Mouse (Mus musculus): ENCODE data around the gene Klhl33. TPM values are rescaled to one million over a fixed set of nuclear protein-coding genes. Genes with fewer than 3 reads are reported as not detected.

Gene Klhl33
- polyA plus RNA-seq, 1 experiment from 2014 or later: 0.11 TPM

DNA sequence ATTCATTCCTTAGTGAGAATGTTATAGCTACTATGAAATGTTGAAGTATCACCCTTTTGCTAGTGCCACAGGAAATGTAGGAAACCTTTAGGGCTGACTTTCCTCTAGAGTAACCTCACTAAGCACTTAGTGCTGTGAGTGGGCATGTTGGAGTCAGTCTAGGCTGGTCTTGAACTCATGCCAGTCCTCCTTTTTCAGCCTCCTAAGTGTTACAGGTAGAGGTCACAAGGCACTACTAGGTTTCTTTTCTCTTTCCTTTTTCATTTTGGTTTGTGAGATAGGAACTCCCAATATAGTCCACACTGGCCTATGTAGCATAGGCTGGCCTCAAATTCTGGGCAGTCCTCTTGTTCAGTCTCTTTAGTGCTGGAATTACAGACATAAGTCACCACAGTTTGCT, 1.9 kb downstream of the Klhl33 start:
- H3K4me2 ChIP-seq (ENCODE audit: low read length): no peak overlapping the region

DNA sequence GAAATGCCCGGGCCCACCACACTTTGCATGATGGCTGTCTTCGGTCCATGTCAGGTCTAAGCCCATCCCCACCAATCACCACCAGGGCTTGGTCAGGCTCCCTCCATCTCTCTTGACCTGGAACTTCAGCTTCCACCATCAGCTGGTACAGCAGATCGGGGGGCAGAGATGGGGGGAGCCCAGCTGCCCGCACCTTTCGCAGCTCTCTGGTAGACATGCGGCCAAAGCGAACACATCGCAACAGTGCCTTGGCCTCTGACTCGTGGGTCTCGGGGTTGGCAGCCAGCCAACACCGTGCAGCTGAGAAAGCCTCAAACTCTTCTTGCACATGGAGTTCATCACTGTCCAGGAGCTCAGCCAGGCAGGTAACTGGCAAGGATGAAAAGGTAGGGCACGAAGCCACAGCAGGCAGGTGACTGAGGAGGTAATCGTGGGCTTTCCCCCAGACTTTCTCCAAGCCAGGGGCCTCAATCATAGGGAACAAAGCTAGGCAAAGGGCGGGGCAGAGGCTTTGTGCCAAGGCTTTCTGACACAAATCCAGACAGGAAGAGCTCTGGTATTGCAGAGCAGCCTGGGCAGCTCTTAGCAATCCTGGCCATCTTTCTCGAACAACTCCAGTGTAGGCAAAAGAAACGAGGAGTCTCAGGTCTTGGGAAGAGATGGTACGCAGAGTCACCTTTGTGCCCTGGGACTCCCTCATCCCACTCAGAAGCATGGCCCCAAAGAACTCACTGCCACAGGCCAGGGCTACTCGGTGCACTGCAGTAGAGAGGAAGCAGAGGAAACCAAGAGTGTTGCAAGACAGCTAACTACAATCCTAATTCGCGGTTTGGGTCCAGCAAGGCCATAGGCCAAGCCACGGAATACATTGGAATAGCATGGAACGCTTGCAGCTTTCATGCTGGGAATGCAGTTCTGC, 4.5 kb downstream of the Klhl33 start:
- 0 out of 2 replicates have a peak, but pooled peaks cover 4% of the 10 kb centered on the region for H3K4me1 ChIP-seq (replicated peaks; ENCODE audit: control insufficient read depth, insufficient read depth, low read length)
- H3K4me2 ChIP-seq (ENCODE audit: low read length): no peak overlapping the region
- DNase-seq (ENCODE audit: low spot score) (no peak), ATAC-seq (replicated peaks; ENCODE audit: low FRiP score, low TSS enrichment, low read depth) (no peak)
- 78% methylated on average over 22 of the region's 22 CpGs for WGBS
- no peak overlapping the region for H3K4me3 ChIP-seq (ENCODE audit: low read depth, low read length)
- no peaks in the 10 kb centered on the region for H3K36me3 ChIP-seq (ENCODE audit: control insufficient read depth, insufficient read depth, low read length)
- no peaks in the 10 kb centered on the region for H3K27me3 ChIP-seq (replicated peaks; ENCODE audit: control insufficient read depth, insufficient read depth, low read length)
- H3K9me3 ChIP-seq (ENCODE audit: control insufficient read depth, low read length): no peaks in the 10 kb centered on the region
- no peak overlapping the region for H3K9ac ChIP-seq (ENCODE audit: low read length)
- no peak overlapping the region for H3K27ac ChIP-seq (ENCODE audit: low read depth)

More for the DNA sequence above, 1.9 kb downstream of the Klhl33 start:
- Histone ChIP-seq H3K36me3 (ENCODE audit: control insufficient read depth, insufficient read depth, low read length) (no peaks in the 10 kb centered on the region), H3K9me3 (ENCODE audit: control insufficient read depth, low read length) (no peaks in the 10 kb centered on the region), H3K4me3 (ENCODE audit: low read depth, low read length) (no peak overlapping the region), H3K27me3 (replicated peaks; ENCODE audit: control insufficient read depth, insufficient read depth, low read length) (no peaks in the 10 kb centered on the region), H3K4me1 (replicated peaks; ENCODE audit: control insufficient read depth, insufficient read depth, low read length) (0 out of 2 replicates have a peak, but pooled peaks cover 4% of the 10 kb centered on the region), H3K27ac (ENCODE audit: low read depth) (no peak overlapping the region), H3K9ac (ENCODE audit: low read length) (no peak overlapping the region)
- ATAC-seq (replicated peaks; ENCODE audit: low FRiP score, low TSS enrichment, low read depth): no peak
- DNase-seq (ENCODE audit: low spot score): no peak

DNA sequence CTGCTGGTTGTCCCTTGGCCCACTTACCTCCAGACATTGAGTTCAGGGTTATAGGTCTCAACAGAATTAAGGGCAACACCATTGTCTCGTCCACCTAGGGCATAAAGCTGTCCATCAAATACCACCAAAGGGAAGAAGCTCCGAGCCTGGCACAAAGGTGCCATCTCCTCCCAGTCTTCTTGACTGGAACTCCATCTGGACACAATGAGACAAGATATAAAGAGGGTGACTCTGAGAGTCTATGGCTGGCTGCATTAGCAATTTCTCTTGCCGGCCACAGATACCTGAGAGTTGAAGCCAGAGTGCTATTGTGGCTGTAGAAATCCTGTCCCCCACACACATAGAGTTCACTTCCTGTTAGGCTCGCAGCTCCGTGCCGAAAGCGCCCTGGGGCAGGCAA, 5.2 kb downstream of the Klhl33 start:
- no peak for ATAC-seq (replicated peaks; ENCODE audit: low FRiP score, low TSS enrichment, low read depth)
- Histone ChIP-seq H3K9me3 (ENCODE audit: control insufficient read depth, low read length) (no peaks in the 10 kb centered on the region), H3K36me3 (ENCODE audit: control insufficient read depth, insufficient read depth, low read length) (no peaks in the 10 kb centered on the region), H3K4me3 (ENCODE audit: low read depth, low read length) (no peak overlapping the region), H3K27me3 (replicated peaks; ENCODE audit: control insufficient read depth, insufficient read depth, low read length) (no peaks in the 10 kb centered on the region), H3K9ac (ENCODE audit: low read length) (no peak overlapping the region), H3K4me1 (replicated peaks; ENCODE audit: control insufficient read depth, insufficient read depth, low read length) (0 out of 2 replicates have a peak, but pooled peaks cover 4% of the 10 kb centered on the region), H3K4me2 (ENCODE audit: low read length) (no peak overlapping the region), H3K27ac (ENCODE audit: low read depth) (no peak overlapping the region)
- 87% methylated on average over 7 of the region's 7 CpGs for WGBS
- DNase-seq (ENCODE audit: low spot score): no peak

DNA sequence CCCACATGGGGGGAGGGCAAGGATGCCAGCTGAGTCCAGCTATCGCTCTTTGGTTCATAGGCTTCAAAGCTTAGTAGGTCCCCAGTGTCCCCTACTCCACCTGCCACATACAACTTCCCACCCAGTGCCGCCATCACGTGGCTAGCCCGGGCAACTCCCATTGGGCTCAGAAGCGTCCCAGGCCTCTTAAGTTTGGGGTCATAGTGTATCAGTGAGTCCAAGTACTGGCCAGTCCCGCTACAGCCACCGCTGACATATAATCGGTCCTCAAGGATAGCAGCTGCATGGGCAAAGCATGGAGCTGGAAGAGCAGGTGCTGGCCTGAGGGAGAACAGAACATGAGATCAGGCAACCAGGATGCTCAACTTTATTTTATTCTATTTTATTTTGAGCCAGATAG, 5.7 kb downstream of the Klhl33 start:
- WGBS: 89% methylated on average over 8 of the region's 8 CpGs
- no peak overlapping the region for H3K4me3 ChIP-seq (ENCODE audit: low read depth, low read length)
- no peak overlapping the region for H3K27ac ChIP-seq (ENCODE audit: low read depth)
- no peak overlapping the region for H3K9ac ChIP-seq (ENCODE audit: low read length)
- no peak overlapping the region for H3K4me2 ChIP-seq (ENCODE audit: low read length)
- ATAC-seq (replicated peaks; ENCODE audit: low FRiP score, low TSS enrichment, low read depth) (no peak), DNase-seq (ENCODE audit: low spot score) (no peak)
- no peaks in the 10 kb centered on the region for H3K36me3 ChIP-seq (ENCODE audit: control insufficient read depth, insufficient read depth, low read length)
- H3K4me1 ChIP-seq (replicated peaks; ENCODE audit: control insufficient read depth, insufficient read depth, low read length): 0 out of 2 replicates have a peak, but pooled peaks cover 4% of the 10 kb centered on the region
- no peaks in the 10 kb centered on the region for H3K27me3 ChIP-seq (replicated peaks; ENCODE audit: control insufficient read depth, insufficient read depth, low read length)
- H3K9me3 ChIP-seq (ENCODE audit: control insufficient read depth, low read length): no peaks in the 10 kb centered on the region

DNA sequence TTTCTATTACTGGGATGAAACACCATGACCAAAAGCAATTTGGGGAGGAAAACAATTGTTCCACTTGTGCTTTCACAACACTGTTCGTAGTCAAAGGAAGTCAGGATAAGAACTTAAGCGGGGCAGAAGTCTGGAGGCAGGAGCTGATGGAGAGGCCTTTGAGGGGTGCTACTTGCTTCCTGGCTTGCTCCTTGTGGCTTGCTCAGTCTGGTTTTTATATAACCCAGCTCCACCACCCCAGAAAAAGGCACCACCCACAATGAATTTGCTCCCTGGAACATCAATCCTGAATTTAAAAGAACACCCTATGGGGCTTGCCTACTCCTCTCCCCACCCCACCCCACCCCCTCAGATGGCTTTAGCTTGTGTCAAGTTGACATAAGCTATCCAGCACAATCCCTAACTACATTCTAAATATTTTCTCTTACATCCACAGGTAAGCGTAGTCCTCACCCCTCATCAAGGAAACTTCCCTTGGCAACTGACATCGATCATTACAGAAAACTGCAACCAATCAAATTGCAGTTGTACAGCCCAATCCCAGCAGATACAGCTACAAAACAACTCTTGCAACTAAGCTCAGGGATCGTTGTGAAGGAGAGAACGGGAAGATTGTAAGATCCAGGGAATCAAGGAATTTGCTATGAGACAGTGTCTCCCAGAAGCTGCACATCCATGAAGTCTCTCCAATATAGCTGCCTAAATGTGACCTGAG, 20.9 kb downstream of the Klhl33 start:
- Histone ChIP-seq H3K27ac (ENCODE audit: low read depth) (no peak overlapping the region), H3K36me3 (ENCODE audit: control insufficient read depth, insufficient read depth, low read length) (no peaks in the 10 kb centered on the region), H3K27me3 (replicated peaks; ENCODE audit: control insufficient read depth, insufficient read depth, low read length) (no peaks in the 10 kb centered on the region), H3K9ac (ENCODE audit: low read length) (no peak overlapping the region), H3K4me3 (ENCODE audit: low read depth, low read length) (no peak overlapping the region), H3K4me2 (ENCODE audit: low read length) (no peak overlapping the region), H3K4me1 (replicated peaks; ENCODE audit: control insufficient read depth, insufficient read depth, low read length) (no peaks in the 10 kb centered on the region), H3K9me3 (ENCODE audit: control insufficient read depth, low read length) (no peaks in the 10 kb centered on the region)
- ATAC-seq (replicated peaks; ENCODE audit: low FRiP score, low TSS enrichment, low read depth) (no peak), DNase-seq (ENCODE audit: low spot score) (no peak)
- WGBS: 87% methylated on average over 6 of the region's 6 CpGs

DNA sequence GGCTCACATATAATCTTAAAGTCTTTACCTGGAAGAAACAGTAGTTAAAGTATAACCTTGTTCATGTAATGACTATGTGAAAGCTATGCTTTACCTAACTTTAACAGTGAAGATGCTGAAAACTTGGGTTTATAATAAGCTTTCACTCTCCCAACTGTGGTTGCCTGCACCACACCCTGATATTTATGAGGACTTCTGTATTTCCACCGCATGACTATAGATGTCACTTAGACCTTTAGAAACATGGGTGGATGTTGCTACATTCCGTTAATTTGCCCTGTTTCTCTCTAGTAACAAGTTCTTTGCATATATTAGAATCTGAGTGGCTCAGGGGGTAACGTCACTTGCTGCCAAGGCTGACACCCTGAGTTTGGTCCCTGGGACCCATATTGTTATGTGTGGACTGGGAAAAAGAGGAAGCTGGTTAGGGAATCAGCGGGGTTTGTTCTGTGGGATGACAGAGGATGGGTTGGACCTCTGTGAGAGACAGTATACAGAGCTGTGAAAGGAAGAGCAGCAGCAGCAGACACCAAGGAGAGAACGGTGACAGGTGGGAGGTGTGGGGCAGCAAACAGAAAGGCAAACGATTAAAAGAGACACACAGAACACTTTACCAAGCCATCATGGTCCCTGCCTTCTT, 21.6 kb downstream of the Klhl33 start:
- Histone ChIP-seq H3K27ac (ENCODE audit: low read depth) (no peak overlapping the region), H3K4me3 (ENCODE audit: low read depth, low read length) (no peak overlapping the region), H3K9ac (ENCODE audit: low read length) (no peak overlapping the region), H3K27me3 (replicated peaks; ENCODE audit: control insufficient read depth, insufficient read depth, low read length) (no peaks in the 10 kb centered on the region), H3K36me3 (ENCODE audit: control insufficient read depth, insufficient read depth, low read length) (no peaks in the 10 kb centered on the region), H3K4me1 (replicated peaks; ENCODE audit: control insufficient read depth, insufficient read depth, low read length) (no peaks in the 10 kb centered on the region), H3K9me3 (ENCODE audit: control insufficient read depth, low read length) (no peaks in the 10 kb centered on the region), H3K4me2 (ENCODE audit: low read length) (no peak overlapping the region)
- DNase-seq (ENCODE audit: low spot score) (no peak), ATAC-seq (replicated peaks; ENCODE audit: low FRiP score, low TSS enrichment, low read depth) (no peak)
- WGBS: 80% methylated on average over 6 of the region's 6 CpGs

DNA sequence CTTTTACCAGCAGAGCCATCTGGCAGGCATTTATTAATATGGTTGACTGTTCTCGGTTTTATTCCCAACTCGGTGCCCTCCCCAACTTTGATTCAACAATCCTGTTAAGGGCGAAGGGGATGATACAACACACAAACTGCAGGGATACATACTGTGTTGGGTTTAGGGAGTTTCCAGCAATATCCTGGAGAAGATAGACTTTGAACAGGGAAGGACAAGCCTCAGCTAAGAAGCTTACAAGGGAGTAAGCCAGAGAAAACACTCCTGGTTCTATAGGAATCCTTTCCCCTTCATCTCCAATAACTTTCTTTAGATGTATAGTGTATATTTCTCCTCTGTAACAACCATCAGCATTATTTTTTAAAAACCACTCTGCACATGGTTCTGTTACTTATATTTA, 22.1 kb downstream of the Klhl33 start:
- no peak for ATAC-seq (replicated peaks; ENCODE audit: low FRiP score, low TSS enrichment, low read depth)
- WGBS: 90% methylated on average over 3 of the region's 3 CpGs
- Histone ChIP-seq H3K4me2 (ENCODE audit: low read length) (no peak overlapping the region), H3K4me3 (ENCODE audit: low read depth, low read length) (no peak overlapping the region), H3K27me3 (replicated peaks; ENCODE audit: control insufficient read depth, insufficient read depth, low read length) (no peaks in the 10 kb centered on the region), H3K9me3 (ENCODE audit: control insufficient read depth, low read length) (no peaks in the 10 kb centered on the region), H3K9ac (ENCODE audit: low read length) (no peak overlapping the region), H3K4me1 (replicated peaks; ENCODE audit: control insufficient read depth, insufficient read depth, low read length) (no peaks in the 10 kb centered on the region), H3K36me3 (ENCODE audit: control insufficient read depth, insufficient read depth, low read length) (no peaks in the 10 kb centered on the region), H3K27ac (ENCODE audit: low read depth) (no peak overlapping the region)
- DNase-seq (ENCODE audit: low spot score): no peak

DNA sequence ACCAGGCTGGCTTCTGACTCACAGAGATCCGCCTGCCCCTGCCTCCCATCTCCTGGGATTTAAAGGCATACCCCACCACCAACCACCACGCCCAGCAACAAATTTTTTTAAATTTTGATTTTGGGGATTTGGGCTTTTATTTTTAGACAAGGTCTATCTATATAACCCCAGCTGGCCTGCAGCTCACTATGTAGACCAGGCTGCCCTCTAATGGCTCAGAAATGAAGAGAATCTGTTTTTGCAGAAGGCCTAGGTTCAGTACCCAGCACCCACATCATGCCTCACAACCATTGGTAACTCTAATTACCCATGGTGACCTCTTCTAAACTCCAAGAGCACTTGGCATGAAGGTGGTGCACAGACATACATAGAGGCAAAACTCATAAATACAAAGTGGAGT, 26.0 kb downstream of the Klhl33 start:
- Histone ChIP-seq H3K4me3 (ENCODE audit: low read depth, low read length) (no peak overlapping the region), H3K27me3 (replicated peaks; ENCODE audit: control insufficient read depth, insufficient read depth, low read length) (no peaks in the 10 kb centered on the region), H3K27ac (ENCODE audit: low read depth) (no peak overlapping the region), H3K4me1 (replicated peaks; ENCODE audit: control insufficient read depth, insufficient read depth, low read length) (no peaks in the 10 kb centered on the region), H3K9me3 (ENCODE audit: control insufficient read depth, low read length) (no peaks in the 10 kb centered on the region), H3K9ac (ENCODE audit: low read length) (no peak overlapping the region), H3K4me2 (ENCODE audit: low read length) (no peak overlapping the region), H3K36me3 (ENCODE audit: control insufficient read depth, insufficient read depth, low read length) (no peaks in the 10 kb centered on the region)
- no peak for ATAC-seq (replicated peaks; ENCODE audit: low FRiP score, low TSS enrichment, low read depth)
- WGBS: 88% methylated on average over 2 of the region's 2 CpGs
- no peak for DNase-seq (ENCODE audit: low spot score)

Measured in intestine, embryonic 14.5 days (tissue).